Mouse (Mus musculus): ENCODE results near the gene Olfr764-ps1.
"Not testable (repeated sequence)": the region's sequence is repeated elsewhere in the genome, so short reads cannot be mapped to it uniquely, and the experiment has no call there.

Gene Olfr764-ps1

GRCm38 (mm10) chr10:129039796-129040195 is at the start of gene Olfr764-ps1:
Gene Olfr764-ps1 (minus strand): TSS chr10:129039896.
- DNase-seq (ENCODE audit: low spot score), result no peak

- DNase-seq (ENCODE audit: low spot score), result not testable (repeated sequence)
Measured at GRCm38 (mm10) chr10:129082810-129083209, 43.1 kb upstream of the Olfr764-ps1 start, which contains the start of gene Olfr767. Gene Olfr767 (minus strand): TSS chr10:129082910.

DNA sequence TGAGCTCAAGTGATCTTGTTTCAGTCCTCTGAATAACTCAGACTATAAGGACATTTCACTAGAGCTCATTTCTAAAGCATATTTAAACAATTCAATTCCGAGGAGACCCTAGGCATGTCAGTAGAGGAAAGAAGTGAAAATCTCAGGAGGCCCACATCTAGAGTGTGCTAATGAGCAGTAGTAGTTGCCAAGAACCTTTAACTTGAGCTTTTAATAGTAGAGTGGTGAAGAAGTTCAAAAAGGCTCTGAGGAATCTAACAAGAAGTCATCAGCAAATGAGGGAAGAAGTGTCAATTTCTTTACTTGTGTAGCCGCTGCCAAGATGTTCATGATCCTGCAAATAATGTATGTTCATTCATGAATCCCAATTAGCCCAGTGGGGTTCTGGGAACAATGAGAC is 29.2 kb upstream of the Olfr764-ps1 start, which contains the start of gene Olfr766-ps1:
Olfr766-ps1 (minus strand) TSS at position 101 of the 400 bp plus-strand sequence.
- no peak for DNase-seq (ENCODE audit: low spot score)

GRCm38 (mm10) chr10:129049898-129050297 is 10.2 kb upstream of the Olfr764-ps1 start, which contains the start of gene Olfr765:
Gene Olfr765 (minus strand): TSS chr10:129049998.
- not testable (repeated sequence) for DNase-seq (ENCODE audit: low spot score)

DNA sequence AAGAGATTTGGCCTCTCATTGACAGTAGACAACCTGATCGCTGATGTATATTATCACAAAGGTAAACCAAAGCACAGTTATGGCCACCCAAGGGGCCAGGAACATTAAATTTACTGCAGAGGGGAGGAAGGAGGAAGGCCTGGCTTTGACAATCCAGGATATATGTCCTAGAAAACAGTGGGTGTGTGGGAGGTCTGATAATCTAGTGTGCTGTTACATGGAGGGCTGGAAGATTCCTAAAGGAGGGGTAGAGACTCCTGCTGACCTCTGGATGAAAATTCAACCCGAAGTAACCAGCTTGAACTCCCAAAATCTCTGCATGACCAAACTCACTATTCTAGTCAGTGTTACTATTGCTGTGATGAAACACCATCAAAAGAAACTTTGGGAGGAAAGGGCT is 11.4 kb downstream of the Olfr764-ps1 start:
- no peak for DNase-seq (ENCODE audit: low spot score)

- peak; percentile 42 for DNase-seq (ENCODE audit: low spot score)
Measured at GRCm38 (mm10) chr10:129026018-129026662, 13.6 kb downstream of the Olfr764-ps1 start.

GRCm38 (mm10) chr10:129023319-129023718 is 16.4 kb downstream of the Olfr764-ps1 start:
- no peak for DNase-seq (ENCODE audit: low spot score)

DNA sequence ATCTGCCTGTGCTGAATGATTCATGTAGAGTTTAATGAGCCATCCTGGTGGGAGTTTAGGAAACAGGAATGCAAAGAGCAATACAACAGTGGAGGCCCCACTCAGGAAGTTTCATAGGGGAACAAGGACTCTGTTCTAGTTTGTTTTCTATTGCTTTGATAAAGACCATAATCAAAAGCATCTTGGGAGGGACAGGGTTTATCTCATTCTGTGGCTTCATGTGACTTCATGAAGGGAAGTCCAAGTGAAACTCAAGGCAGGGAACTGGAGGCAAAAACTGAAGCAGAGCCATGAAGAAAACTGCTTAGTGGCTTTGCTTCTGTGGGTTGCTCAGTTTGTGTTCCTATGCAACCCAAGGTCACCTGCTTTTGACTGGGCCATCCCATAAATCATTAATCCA is 25.2 kb downstream of the Olfr764-ps1 start:
- DNase-seq (ENCODE audit: low spot score), result no peak

- DNase-seq (ENCODE audit: low spot score), result not testable (repeated sequence)
Measured at GRCm38 (mm10) chr10:129011511-129011910, 28.2 kb downstream of the Olfr764-ps1 start.

DNA sequence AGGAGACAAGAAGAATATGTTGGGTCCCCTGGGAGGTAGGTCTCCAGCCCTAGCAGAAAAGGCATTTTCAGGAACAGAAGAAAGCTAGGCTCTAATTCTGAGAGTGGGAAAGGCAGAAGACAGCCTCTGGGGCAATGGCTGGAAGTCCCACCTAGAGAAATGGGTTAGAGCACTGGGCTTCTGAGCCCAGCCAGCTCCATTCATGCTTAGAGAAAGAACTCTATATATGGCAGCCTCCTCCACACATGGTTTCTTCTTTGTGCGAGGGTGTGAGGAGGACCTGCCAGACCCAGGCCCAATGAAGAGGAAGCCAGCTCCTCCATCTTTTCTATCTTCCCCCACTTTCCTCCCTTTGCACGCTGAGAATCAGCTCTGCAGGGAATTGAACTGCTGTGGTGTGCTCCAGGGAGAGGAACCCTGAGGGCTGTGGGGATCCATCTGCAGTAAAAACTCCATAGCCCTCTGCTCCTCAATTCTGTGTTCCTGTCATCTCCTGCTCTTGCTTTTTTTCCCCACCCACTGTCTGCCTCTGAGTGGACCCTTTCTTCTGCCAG is 29.3 kb downstream of the Olfr764-ps1 start, which contains the start of gene Olfr763:
Olfr763 (plus strand) TSS at position 504 of the 554 bp plus-strand sequence.
- no peak for DNase-seq (ENCODE audit: low spot score)

DNA sequence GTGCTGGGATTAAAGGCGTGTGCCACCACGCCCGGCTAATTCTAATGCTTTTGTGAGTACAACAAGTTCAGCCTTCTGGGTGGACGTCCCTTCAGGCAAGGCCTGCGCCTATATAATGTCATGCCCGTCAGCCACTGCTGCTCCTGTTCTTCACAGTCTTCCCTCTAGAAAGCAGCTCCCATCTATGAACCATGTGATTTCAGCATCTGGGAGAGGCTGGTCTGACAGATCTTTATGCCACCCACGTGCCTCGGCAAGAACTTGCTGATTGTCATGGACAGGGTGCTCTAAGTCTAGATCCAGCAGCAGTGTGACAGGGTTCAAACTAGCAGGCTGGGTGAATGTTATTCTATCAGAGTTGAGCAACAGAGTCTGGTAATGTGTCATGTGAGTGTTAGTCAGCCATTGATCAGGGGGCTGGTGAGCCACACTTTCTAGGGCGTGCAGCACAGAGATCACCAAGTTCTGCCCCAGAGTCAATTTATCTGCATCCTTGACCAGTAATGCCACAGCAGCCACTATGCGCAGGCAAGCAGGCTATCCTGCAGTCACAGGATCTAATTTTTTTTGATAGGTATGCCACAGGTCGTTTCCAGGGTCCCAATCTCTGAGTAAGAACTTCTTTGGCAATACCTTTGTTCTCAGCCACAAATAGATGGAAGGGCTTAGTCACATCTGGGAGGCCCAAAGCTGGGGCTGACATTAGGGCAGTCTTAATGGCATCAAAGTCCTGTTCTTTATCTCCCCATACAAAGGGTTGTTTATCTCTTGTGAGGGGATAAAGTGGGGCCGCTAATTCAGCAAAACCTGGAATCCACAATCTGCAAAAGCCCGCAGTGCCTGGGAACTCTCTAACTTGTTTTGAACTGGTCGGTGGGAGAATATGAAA is 35.4 kb downstream of the Olfr764-ps1 start:
- DNase-seq (ENCODE audit: low spot score), result no peak

DNA sequence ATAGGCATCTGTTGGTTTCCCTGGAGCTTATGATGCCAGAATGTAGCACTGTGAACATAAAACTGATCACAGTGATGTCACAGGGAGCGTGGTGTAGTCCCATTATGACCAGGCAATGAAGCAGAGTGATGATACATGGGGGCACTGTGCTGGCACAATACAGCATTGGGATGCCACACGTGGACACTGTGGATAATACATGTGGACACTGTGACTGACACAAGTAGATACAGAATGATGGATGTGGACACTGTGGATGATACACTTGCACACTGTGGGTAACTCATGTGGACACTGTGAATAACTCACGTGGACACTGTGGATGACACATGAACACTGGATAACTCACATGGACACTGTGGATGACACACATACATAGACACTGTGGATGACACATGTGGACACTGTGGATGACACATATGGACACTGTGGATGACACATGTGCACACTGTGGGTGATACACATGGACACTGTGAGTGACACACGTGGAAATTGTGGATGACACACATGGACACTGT is 43.1 kb downstream of the Olfr764-ps1 start:
- no peak for DNase-seq (ENCODE audit: low spot score)

DNA sequence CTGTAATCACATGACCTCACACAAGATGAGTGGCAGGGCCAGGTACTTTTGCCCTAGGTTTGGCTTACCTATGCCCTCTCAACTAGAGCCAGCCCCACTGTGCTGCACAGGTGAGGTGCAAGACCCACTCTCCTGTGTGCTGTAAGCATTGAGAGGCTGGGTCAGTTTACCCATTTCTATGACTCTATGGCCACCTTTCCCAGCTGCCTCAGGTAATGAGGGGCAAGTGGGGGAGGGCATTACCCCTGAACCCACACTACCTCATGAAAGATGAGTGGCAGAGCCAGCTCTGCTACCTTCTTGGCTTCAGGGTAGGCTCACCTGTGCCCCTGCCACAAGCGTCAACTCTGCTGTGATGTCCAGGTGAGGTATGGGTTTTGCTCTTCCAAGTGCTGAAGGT is 43.9 kb downstream of the Olfr764-ps1 start:
- DNase-seq (ENCODE audit: low spot score), result no peak

DNA sequence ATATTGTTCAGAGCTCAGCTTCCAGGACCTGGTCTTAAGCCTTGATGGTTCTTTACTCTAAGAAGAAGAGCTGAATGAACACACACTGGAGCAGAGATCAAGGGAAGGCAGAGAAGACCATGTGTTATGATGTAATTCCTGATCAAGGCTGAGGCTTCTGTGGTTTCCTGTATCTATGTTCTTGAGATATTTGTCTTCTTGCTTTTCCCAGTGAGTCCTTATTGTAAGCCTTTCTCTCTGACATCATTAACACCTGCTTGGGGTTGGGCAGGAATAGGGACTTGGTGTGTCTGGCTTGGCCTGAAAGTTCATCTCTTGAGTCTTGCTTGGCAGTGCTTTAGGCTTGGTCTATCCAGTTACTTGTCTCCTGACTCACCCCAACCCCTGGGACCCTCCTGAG is 48.7 kb downstream of the Olfr764-ps1 start:
- DNase-seq (ENCODE audit: low spot score), result no peak

DNA sequence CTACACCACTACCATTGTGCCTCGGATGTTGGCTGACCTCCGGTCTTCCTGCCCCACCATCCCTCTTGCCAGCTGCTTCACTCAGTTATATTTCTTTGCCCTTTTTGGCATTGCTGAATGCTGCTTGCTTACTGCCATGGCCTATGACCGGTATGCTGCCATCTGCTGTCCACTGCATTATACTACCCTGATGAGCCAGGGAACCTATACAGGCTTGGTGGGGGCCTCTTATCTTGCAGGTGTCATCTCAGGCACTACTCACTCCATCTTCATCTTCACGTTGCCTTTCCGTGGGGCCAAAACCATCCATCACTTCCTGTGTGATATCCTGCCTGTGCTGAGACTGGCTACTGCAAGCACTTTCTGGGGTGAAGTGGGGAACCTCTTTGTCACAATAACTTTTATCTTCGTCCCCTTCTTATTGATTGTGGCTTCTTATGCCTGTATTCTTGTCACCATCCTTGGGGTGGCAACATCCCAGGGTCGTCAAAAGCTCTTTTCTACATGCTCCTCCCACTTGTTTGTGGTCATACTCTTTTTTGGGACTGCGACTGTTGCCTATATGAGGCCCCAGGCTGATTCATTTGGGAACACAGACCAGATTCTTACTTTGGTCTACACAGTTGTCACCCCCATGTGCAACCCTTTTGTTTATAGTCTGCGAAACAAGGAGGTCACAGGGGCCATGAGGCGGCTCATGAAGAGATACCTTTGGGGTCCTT is 49.4 kb downstream of the Olfr764-ps1 start:
- DNase-seq (ENCODE audit: low spot score), result not testable (repeated sequence)

DNA sequence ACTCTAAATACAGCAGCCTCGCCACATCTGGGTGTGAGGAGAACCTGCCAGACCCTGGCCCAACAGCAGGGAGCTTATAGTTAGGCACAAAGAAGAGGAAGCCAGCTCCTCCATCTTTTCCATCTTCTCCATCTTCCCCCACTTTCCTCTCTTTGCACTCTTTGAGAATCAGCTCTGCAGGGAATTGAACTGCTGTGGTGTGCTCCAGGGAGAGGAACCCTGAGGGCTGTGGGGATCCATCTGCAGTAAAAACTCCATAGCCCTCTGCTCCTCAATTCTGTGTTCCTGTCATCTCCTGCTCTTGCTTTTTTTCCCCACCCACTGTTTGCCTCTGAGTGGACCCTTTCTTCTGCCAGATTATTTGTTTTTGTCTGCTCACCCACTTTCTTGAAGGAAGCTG is 50.6 kb downstream of the Olfr764-ps1 start, which contains the start of gene Olfr9:
Olfr9 (plus strand) TSS at position 301 of the 400 bp plus-strand sequence.
- not testable (repeated sequence) for DNase-seq (ENCODE audit: low spot score)

Measured in c-Kit-positive CD71-positive TER-119-positive erythroid progenitor cells, embryonic 14.5 days (primary cell).